Mouse (Mus musculus) CH12F3 (cell line): ENCODE data around the gene Znhit6.

ENCODE experiments used
- in situ Hi-C: fragments of 300-500 bp; cut with MboI; formaldehyde crosslinking; loops from 2 replicates; pipeline ENCODE4 v1.14.3; 2020; ENCODE audit warnings: low sequenced_read_pairs

Znhit6 gene

DNA sequence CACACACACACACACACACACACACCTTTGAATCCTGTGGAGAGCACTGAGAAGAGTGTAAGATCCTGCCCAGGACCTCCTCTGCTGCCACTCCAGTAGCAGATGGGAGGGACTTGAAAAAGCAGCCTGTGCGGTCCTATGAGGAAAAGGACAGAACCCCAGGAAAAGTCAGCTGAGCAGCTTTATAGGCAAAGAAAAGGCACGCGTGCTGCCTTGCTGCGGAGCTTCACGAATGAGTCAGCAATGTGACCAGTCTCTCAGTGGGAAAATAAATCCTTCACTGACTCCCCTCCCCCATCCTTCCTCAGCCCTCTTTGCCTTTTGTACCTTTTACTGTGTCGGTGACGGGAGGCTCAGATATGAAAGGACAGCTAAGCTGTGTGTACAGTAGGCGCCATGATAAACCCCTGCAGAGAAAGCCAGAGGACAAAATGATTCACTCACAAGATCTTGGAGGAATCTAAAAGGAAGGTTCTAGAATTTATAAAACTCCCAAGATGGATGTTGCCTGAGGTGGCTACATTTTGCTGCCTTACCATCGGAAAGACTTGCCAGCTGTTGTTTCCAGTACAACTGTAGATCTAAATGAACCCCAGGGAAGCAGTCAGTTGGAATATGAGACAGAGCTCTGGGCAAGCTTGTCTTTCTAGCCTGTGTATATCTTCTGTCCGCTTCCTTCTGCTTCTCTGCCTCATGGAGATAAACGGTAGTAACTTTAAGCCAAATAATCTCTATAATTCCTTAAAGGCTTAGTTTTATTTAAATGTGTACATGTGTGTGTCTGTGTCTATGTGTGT is 26.6 kb downstream of the Znhit6 start:
- in situ Hi-C loops = loop anchor here (25.0 kb wide), 1 partner anchor 310 kb away; the partner anchor contains the start of gene Bcl10

DNA sequence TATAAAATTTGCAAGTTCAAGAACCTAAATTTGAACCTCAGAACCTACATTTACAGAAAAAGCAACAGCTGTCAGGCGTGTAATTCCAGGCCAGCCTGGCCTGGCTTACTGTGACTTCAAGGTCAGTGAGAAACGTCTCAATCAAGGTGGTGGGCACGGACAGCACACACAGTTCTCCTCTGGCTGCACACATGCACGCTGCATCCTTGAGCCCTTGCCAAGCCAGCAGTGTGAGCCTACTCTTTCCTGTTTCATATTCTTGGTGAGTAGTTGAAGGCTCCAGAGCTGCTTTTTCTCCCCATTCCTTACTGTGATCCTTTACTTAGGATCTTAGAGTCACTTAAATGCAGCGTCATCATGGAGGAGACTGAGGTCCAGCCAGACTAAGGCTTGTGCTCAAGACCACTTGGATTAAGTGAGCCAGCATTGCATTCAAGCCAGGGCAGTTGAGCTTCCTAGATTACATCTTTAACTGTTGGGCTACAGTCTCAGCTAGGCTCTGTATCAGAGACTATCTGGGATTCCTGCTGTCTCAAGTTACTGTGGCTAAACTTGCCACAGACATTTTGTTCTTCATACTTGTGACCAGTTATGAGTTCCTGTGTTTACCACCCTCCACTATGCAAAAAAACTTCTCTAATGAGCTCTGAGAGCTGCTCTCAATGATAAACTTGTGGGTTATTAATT is 29.6 kb downstream of the Znhit6 start:
- in situ Hi-C loops = loop anchor here (25.0 kb wide), 1 partner anchor 307 kb away; the partner anchor contains the start of gene Bcl10

DNA sequence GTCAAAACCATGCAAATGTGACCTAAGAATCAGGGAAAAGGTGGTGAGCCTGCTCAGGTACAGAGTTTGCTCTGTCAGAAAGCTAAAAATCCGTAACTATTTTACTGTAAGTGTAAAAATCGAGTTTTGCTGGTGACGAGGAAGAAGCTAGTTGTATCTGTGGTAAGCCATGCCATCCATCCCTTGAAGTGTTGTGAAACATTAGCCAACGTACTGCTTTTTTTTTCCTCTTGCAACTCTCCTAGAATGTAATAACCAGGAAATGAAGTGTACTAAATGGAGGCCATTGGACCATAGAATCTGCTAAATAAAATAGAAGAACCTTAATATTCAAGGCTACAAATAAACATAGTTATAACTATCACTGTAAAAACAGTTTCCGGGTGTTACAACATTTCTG is 32.3 kb downstream of the Znhit6 start:
- in situ Hi-C loops = loop anchor here (25.0 kb wide), 1 partner anchor 304 kb away; the partner anchor contains the start of gene Bcl10

DNA sequence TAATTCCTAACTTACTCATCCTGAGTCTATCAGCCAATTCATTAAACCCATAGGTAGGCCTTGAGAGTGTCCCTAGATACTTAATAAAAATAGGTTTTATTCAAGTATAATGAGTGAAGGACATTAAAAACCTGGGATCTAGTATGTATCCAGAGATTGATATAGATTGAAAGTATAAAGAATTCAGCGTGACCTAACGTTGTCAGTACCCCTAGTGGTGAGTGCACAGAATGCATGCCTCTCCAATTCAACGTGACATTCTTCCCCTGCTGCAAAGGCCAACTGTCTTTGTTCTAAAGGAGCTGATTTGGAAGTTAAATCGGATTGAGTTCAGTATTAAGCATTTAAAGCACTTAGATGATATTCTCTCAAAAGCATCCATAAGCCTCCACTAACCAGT is 36.7 kb downstream of the Znhit6 start:
- in situ Hi-C loops = loop anchor here (25.0 kb wide), 1 partner anchor 300 kb away; the partner anchor contains the start of gene Bcl10

DNA sequence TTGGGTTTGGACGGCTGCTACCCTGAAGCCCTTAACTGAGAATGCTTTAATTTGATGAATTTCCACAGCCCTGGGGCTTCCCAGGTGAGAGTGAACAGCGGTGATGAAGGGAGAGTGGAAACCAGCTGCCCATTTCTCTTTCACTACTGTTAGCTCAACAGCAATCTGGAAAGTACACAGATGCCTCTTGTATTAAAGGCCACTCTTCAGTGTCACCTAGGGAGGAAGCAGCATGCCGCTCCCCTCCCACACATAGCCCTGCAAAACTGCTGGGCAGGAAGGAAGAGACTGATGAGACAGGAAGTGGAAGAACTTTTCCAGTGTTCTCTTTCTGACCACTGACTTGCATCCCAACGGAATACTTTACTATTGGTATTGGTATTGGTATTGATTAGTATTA is 37.2 kb downstream of the Znhit6 start:
- in situ Hi-C loops = loop anchor here (25.0 kb wide), 1 partner anchor 299 kb away; the partner anchor contains the start of gene Bcl10

DNA sequence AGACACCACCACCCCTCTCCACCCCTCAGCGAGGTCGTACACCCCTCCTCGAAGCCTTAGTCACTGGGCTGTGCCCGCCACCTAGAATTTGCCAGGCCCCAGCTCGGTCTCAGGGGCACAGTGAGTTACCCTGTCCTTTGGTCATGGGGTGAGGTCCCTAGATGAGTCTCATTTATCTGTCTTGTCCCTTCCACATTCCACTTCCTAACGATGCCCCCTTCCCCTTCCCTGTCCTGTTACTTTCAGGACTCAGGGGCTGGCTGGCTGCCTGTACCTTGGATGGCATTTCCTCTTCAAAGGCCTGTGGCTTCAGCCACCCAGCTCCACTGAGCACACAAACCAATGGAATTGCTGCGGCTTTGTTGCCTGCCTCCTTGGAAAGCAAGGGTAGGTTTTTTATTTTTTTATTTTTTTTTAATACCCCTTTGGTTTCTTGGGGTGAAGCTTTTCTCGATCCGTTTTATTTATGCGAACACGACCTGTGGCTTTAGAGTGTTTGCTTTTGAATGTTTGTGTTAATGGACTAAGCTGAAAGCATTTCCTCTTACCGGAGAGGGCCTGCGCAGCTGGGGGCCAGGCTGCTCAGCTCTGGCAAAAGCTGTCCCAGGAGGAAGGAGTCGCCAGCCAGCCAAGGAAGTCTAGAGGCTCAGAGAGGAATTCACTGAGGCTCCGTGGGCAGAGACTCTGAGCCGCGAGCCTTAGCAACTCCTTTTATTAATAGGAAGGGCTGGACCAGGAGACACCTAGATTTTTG is 38.5 kb downstream of the Znhit6 start:
- in situ Hi-C loops = loop anchor here (25.0 kb wide), 1 partner anchor 298 kb away; the partner anchor contains the start of gene Bcl10

DNA sequence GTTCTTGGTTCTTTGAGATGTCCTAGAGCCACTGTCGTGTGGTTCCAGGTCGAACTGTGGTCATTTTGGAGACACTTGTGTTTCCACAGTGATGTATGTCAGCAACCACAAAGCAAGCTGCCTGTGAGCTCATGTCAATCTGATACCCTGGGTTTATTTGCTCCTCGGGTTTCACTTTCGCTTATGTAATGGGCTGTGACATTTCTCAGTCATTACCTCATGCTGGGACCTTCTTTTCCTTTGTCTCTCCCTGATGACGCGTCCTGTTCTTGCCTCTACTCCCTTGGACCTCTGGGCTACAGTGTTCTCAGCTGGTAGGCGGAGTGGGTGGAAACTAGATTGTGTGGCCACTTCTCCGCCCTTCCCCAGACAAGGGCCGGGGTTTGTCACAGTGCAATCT is 42.3 kb downstream of the Znhit6 start:
- in situ Hi-C loops = loop anchor here (25.0 kb wide), 1 partner anchor 294 kb away; the partner anchor contains the start of gene Bcl10

DNA sequence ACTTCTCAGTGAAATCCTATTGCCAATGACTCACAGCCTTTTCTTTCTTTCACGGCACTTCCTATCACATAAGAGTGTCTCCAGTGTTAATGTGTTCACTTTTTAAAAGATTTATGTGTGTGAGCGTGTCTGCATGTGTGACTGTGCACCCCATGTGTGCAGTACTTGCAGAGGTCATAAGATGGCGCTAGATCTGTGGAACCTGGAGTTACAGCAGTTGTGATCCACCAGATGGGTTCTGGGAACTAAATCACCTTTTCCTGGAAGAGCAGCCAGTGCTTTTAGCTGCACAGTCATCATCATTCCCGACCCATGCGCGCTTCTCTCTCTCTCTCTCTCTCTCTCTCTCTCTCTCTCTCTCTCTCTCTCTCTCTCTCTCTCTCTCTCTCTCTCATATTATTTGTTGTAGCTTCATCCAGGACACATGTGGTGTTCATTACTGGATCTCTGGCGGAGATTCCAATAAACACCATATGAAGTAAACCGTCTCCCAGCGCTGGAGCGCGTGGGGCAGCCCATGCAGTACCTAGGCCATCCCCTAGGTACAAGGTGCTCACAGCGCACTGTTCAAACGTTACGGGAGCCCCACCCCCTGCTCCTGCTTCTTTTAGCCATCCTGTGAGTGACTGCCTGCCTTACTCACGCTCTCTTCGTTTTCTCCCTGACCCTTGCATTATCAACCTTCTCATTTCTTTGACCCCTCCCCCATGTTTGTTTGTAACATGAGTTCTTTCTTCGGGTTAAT is 43.8 kb downstream of the Znhit6 start:
- in situ Hi-C loops = loop anchor here (25.0 kb wide), 1 partner anchor 293 kb away; the partner anchor contains the start of gene Bcl10

DNA sequence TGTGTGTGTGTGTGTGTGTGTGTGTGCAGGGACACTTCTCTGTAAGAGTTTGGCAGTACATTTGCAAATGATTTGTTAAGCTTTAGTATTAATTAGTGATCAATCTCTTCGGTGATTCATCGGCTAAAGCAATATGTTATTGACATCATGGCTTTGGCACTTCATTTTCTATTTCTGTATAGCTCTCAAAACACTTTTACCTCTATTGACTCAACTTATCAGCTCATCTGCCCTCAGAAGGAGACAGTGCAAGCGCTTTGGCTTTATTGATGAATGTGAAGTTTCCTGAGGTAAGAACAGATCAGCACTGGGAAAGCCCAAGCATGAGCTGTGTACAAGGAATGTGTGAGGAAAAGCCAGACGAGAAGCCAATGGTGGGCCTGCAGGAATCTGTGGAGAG is 45.2 kb downstream of the Znhit6 start:
- in situ Hi-C loops = loop anchor here (25.0 kb wide), 1 partner anchor 291 kb away; the partner anchor contains the start of gene Bcl10

DNA sequence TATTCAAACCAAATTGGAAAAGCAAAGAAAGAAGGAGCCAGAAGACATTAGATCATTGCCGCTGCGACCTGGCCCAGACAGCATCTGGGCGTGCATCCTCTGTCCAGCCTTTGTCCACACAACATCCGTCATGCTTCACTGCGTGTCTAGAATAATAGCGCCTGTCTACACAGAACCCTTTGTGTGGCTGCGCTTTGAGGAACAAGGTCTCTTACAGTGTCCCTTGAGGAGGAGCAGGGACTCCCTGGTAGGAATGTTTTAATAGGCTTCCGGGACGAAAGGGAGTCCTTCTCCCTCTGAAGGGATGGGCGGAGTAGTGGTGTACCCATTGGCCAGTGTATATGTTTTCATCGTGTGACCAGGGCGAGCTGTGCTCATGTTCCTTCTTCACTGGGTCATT is 47.0 kb downstream of the Znhit6 start:
- in situ Hi-C loops = loop anchor here (25.0 kb wide), 1 partner anchor 289 kb away; the partner anchor contains the start of gene Bcl10

DNA sequence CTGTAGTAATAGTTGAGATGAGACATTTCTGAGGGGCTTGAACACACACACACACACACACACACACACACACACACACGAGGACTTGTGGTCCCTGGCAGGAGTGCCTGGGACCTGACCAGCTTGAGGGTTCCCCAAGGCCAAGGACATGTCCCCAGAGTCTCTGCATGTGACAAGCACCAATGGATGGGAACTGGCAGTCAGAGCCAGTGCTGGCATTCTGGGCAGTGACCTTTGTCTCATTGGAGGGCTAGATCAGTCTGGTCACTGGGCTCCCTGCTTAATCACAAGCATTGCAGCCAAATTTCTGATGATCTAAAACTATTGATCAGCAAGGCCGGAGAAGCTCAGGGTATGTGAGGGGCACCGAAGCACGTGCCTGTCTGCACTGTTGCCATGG is 48.8 kb downstream of the Znhit6 start:
- in situ Hi-C loops = loop anchor here (25.0 kb wide), 1 partner anchor 288 kb away; the partner anchor contains the start of gene Bcl10

DNA sequence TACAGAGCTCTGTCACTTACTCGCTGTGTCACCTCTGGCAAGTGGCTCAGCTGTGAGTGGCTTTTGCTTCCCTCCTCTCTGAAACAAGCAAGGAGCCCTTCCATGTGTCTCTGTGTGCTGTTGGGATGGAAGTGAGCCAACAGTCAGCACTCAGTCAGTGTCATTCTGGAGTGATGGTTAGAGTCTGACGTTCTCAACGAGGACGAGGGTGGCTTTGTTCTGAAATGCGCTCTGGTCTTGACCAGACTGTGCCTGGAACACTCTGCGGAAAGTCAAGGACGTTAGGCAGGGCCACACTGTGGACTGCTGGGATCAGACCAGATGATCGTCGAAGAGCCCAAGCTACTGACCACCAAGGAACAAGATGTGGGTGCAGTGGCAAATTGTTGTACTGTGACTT is 49.5 kb downstream of the Znhit6 start:
- in situ Hi-C loops = no loop called here

DNA sequence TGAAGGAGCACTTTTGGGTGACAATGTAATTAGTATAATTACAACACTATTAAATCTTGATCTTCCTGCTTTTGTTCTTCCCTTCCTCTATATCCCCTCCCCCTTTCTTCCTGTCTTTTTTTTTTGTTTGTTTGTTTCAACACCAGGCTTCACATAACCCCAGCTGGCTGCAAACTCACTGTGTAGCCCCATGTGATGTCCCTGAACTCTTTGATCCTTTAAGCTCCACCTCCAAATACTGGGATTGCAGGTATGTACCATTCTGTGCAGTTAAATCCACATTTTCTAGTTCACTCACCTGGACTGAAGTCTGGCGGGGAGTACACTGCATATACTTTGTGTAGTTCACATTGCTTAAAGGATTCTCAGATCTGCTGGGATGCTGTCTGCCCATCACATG is 50.1 kb downstream of the Znhit6 start:
- in situ Hi-C loops = no loop called here

DNA sequence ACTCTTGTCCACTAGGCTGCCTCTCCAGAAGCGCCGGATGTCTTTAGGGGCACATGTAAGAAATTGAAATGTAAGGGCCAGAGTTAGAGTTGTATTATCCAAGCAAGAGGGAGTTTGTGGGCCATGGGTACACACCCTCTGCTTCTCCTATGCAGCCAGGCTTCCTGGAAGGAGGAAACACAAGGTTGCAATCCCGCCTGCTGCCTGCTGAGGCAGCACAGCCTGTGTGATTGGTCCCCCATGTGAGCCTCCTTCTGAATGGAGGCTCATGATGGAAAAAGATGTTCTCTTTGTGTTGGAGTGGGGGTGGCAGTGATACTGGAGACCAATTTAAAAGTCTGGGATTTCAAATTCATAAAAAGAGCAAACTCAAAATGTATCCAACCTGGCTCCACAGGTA is 51.8 kb downstream of the Znhit6 start:
- in situ Hi-C loops = no loop called here

DNA sequence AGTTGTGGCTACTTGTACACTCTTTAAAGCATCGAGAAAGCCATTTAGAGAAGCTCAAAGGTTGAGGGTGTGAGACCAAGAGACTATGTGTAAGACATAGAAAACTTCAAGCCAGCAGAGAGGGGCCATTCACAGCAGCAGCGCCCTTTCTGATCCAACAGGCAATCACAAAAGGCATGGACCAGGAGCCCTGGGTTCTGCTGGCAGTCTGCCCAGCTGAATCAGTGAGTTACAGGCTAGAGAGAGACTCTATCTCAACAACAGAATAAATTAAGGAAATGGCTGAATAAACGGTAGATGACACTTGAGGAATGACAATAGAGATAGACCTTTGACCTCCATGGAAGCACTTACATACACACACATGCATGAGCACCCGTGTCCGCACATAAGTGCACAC is 52.6 kb downstream of the Znhit6 start:
- in situ Hi-C loops = no loop called here

DNA sequence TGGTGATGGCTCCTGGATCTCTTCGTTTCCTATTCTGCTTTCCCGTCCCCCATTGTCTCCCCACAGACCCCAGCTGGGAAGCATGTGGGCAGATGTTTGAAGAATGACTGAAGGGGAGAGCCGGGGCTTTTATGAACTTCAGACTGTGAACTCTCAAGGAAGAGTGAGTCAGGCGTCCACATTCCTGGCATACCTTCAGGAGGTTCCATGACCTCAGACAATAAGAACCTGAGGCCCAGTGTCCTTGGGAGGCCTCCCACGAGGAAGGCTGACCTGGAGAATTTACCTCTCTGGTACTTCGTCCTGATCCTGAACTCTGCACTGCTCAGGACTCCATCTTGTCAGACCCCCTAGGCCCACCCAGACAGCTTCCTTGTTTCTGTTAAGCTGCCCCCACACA is 56.9 kb downstream of the Znhit6 start:
- in situ Hi-C loops = no loop called here

DNA sequence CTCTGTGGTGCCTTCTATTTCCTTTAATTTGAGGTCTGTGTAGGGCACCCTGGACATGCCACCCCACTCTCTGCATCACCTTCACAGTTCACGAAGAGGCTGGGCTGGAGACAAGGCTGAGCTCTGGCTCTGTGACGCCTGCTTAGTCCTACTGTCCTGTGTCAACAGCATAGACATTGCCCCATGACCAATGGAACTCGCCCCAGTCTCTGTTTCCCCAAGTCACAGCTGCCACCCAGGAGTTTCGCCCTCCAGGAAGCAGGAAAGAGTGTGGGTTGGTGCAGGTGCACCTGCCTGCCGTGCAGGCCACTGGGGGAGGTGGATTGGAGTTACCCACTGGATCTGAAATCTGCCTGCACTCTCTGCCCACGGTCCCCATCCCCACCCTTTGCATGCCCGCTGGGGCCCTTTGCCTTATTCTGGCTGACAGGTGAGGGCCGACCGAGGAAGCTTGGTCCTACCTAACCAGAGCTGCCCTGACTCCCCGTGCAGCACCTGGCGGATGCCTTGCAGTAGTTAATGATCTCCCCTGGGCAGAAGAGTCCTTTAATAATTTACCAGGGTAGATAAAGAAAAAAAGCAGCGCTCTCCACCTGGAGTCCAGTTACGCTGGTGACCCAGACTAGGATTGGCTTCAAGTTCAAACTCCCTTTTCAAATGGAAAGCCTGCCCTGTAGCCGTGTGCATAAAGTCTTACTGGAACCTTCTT is 58.2 kb downstream of the Znhit6 start:
- in situ Hi-C loops = no loop called here

DNA sequence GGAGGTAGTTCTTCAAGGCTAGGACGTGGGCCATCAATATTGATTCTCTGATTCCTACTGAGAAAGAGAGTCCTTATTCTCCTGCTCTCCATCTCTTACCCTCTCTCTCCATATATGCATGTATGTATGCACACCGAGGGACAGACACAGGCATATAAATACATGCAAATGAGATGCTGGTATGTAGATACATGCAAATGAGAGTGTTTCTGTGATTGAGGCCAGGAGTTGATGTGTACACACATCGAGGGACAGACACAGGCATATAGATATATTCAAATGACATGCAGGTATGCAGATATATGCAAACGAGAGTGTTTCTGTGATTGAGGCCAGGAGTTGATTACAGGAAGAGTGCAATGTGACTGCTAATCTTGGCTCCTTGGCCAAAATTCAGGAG is 64.2 kb downstream of the Znhit6 start:
- in situ Hi-C loops = no loop called here

DNA sequence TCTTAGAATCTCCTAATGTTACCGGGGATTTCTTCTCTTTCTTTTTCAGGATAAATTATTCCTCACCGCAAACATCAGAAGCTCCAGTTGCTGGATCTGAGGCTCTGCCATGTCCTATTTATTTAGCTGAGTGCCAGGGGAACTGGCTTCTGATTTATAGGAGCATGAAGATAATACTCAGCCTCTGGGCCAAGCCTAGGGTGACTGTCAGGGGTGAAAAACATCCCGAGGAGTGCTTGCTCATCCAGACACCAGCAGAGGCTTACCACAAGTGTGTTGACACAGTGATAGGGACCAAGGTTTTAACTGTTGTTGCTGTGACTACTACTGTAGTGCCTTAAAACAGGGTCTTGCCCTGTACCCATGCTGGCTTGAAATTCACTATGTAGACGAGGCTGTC is 64.6 kb downstream of the Znhit6 start:
- in situ Hi-C loops = no loop called here
